Mouse (Mus musculus) forebrain, embryonic 10.5 days (tissue): Measurements from ENCODE around the gene Kcnq1. TPM values are rescaled to one million over a fixed set of nuclear protein-coding genes. Genes with fewer than 3 reads are reported as not detected.
A peak's percentile ranks its signal among the peaks of the same experiment; 100 is the strongest.

Experiments
- DNase-seq: peaks from one replicate; pipeline ENCODE4 v3.0.0-alpha.2; 2017; ENCODE audit warnings: low spot score; ENCODE audit errors: extremely low spot score
- H3K27ac ChIP-seq: fragments of 300-500 bp; sonication (generic); 2 replicates; pipeline ENCODE4 v1.5.1; 2016; ENCODE audit warnings: mild to moderate bottlenecking
- H3K27me3 ChIP-seq: fragments of 300-500 bp; sonication (generic); 2 replicates; pipeline ENCODE4 v1.6.1; 2016; ENCODE audit warnings: mild to moderate bottlenecking; ENCODE audit not compliant: poor library complexity, severe bottlenecking
- H3K36me3 ChIP-seq: fragments of 300-500 bp; sonication (generic); replicated peaks from 2 replicates; pipeline ENCODE4 v1.6.1; 2016; ENCODE audit warnings: mild to moderate bottlenecking, moderate library complexity
- H3K4me1 ChIP-seq: fragments of 300-500 bp; sonication (generic); 2 replicates; pipeline ENCODE4 v1.6.1; 2016
- H3K4me3 ChIP-seq: fragments of 300-500 bp; sonication (generic); 2 replicates; pipeline ENCODE4 v1.5.1; 2016; ENCODE audit warnings: mild to moderate bottlenecking, moderate library complexity
- H3K9me3 ChIP-seq: fragments of 300-500 bp; sonication (generic); 2 replicates; pipeline ENCODE4 v1.6.1; 2016; ENCODE audit warnings: mild to moderate bottlenecking, moderate library complexity
- WGBS: fragments of 180-500 bp; shearing (Covaris S2); methylation state at CpG from one replicate; pipeline ENCODE4 v1.1.7; 2016; 5-methylcytosine and 5-hydroxymethylcytosine counted together
- polyA plus RNA-seq: library from polyadenylated mRNA; unstranded; fragments of >200 nt; fragmentation: Nextera tagmentation; extraction: Ambion mirVana; gene quantifications from 2 replicates; pipeline ENCODE4 v1.2.1, GENCODE M21; 2016

The Kcnq1 gene
- polyA plus RNA-seq, 1 experiment from 2014 or later = 1.3 TPM

- no peaks in the 10 kb centered on the region for H3K36me3 ChIP-seq
- DNase-seq = no peak
- H3K4me3 ChIP-seq = no peak overlapping the region
- H3K9me3 ChIP-seq = no peaks in the 10 kb centered on the region
- H3K4me1 ChIP-seq = peaks cover 28% of the 10 kb centered on the region
- peak overlapping the region; percentile 69 for H3K27ac ChIP-seq
- WGBS = 55% methylated on average over 6 of the region's 6 CpGs
- H3K27me3 ChIP-seq = peaks cover 7% of the 10 kb centered on the region; the same call in 1 of the 2 replicates
These were observed 68.5 kb downstream of the Kcnq1 start for GRCm38 (mm10) chr7:143174633-143175032.

DNA sequence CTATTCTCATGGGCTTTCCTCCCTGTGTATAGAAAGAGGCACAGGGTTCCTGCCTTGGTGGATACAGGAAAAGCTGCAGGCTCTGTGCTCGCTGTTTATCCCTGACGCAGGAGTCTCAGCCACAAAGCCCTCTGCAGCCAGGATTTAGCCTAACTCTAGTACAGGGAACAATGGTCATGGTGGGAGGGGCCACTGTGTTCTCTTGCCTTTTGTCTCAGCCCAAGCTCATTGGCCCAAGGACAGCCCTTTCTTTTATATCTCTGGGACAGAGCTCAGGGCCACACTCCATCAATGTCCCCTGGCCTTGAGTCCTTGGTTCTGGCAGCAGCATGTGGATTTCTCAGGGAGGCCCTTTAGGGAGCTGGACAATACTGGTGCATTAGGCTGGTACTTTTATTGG, 72.7 kb downstream of the Kcnq1 start:
- Histone ChIP-seq H3K36me3 (no peaks in the 10 kb centered on the region), H3K27me3 (peaks cover 7% of the 10 kb centered on the region; the same call in 1 of the 2 replicates), H3K4me1 (peaks cover 25% of the 10 kb centered on the region), H3K4me3 (no peak overlapping the region), H3K9me3 (no peaks in the 10 kb centered on the region), H3K27ac (peak overlapping the region; percentile 36)
- 33% methylated on average over 2 of the region's 2 CpGs for WGBS
- no peak for DNase-seq

DNA sequence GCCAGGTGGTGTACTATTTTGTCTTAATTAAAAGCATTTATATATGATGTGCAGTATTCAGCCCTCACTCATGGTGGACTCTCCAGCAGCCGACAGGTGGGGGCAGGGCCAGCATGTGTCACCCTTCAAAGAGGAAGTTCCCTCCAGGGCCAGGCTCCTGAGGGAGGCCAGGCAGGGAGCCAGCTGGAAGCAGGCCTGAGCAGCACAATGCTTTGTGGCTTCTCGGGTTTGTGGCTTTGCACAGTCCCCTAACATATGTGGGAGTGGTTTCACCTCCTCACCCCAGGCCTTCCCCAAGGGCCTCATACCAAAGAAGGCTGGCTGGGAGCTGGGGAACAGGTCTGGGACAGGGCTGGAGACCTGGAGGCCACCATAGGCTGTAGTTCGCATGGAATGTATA, 74.6 kb downstream of the Kcnq1 start:
- Histone ChIP-seq H3K27ac (no peak overlapping the region), H3K4me1 (peaks cover 16% of the 10 kb centered on the region), H3K27me3 (no peaks in the 10 kb centered on the region), H3K36me3 (no peaks in the 10 kb centered on the region), H3K4me3 (no peak overlapping the region), H3K9me3 (no peaks in the 10 kb centered on the region)
- no peak for DNase-seq
- WGBS = 69% methylated on average over 3 of the region's 3 CpGs

DNA sequence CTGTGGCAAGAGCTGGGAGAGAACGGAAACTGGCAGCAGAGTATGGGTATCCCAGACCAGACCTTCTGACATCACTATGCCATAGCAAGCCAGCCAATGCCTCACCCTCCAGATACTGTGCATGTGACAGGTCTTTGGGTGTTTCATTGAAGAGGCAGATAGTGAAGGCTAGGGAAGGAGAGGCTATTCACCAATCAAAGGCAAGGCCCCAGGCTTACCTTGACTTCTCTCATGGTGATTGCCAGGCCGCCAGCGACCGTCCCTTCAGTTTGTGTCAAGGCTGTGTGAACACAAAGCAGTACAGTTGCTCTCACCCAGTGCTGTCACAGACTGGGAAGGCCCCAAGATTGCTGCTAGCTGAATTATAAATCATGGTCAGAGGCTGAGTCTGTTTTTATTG, 75.1 kb downstream of the Kcnq1 start:
- Histone ChIP-seq H3K27me3 (0 out of 2 replicates have a peak, but pooled peaks cover 2% of the 10 kb centered on the region), H3K27ac (no peak overlapping the region), H3K4me1 (peaks cover 16% of the 10 kb centered on the region), H3K9me3 (no peaks in the 10 kb centered on the region), H3K4me3 (no peak overlapping the region), H3K36me3 (no peaks in the 10 kb centered on the region)
- WGBS = 93% methylated on average over 4 of the region's 4 CpGs
- DNase-seq = no peak

DNA sequence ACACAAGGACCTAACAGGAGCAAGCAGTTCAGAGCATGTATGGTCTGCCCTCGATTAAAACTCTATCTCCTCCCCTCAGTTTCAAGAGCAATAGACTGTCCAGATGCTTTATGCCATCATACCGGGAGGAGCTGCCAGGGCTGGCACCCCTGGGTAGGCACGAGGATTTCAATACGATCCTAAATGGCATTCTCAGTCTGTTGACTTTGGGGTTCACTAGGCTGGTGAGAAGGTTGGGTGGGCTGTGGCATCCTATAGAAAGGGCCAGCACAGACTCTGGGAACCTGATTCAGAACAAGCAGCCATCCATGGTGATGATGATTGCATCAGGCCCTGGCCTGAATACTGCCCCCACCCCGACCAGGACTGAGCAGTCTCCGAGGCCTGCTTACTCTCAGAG, 79.3 kb downstream of the Kcnq1 start:
- Histone ChIP-seq H3K27me3 (peaks cover 15% of the 10 kb centered on the region; the same call in 1 of the 2 replicates), H3K9me3 (no peaks in the 10 kb centered on the region), H3K4me1 (peaks cover 3% of the 10 kb centered on the region; the same call in 1 of the 2 replicates), H3K36me3 (no peaks in the 10 kb centered on the region), H3K27ac (no peak overlapping the region), H3K4me3 (no peak overlapping the region)
- WGBS = 86% methylated on average over 6 of the region's 6 CpGs
- DNase-seq = no peak

- H3K27me3 ChIP-seq = peaks cover 15% of the 10 kb centered on the region; the same call in 1 of the 2 replicates
- H3K36me3 ChIP-seq = no peaks in the 10 kb centered on the region
- no peak for DNase-seq
- no peaks in the 10 kb centered on the region for H3K4me1 ChIP-seq
- H3K27ac ChIP-seq = peak overlapping the region; percentile 26; the same call in 1 of the 2 replicates
- no peaks in the 10 kb centered on the region for H3K9me3 ChIP-seq
- H3K4me3 ChIP-seq = no peak overlapping the region
- 89% methylated on average over 10 of the region's 10 CpGs for WGBS
These were observed 80.2 kb downstream of the Kcnq1 start for GRCm38 (mm10) chr7:143186378-143186777.

DNA sequence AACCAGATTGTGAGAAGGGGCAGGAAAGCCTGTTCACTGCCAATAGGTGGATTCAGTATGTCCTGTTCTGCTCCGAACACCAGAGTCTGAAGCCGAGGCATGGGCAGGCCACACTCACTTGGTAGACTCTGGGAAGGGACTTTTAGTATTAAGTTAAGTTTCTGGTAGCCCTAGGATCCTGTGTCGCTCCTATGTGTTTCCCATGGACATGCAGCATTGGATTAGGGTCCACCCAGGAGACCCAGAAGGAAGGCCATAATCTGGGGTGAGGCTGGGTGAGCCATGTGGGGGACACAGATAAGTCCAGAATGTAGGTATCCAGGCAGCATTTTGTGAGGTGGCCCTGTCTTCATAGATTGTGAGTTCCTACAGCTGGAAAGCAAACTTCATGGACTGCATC, 81.0 kb downstream of the Kcnq1 start:
- WGBS = 86% methylated on average over 3 of the region's 3 CpGs
- no peak overlapping the region for H3K27ac ChIP-seq
- H3K27me3 ChIP-seq = peaks cover 15% of the 10 kb centered on the region; the same call in 1 of the 2 replicates
- H3K4me1 ChIP-seq = no peaks in the 10 kb centered on the region
- H3K9me3 ChIP-seq = no peaks in the 10 kb centered on the region
- no peak overlapping the region for H3K4me3 ChIP-seq
- no peaks in the 10 kb centered on the region for H3K36me3 ChIP-seq
- no peak for DNase-seq

DNA sequence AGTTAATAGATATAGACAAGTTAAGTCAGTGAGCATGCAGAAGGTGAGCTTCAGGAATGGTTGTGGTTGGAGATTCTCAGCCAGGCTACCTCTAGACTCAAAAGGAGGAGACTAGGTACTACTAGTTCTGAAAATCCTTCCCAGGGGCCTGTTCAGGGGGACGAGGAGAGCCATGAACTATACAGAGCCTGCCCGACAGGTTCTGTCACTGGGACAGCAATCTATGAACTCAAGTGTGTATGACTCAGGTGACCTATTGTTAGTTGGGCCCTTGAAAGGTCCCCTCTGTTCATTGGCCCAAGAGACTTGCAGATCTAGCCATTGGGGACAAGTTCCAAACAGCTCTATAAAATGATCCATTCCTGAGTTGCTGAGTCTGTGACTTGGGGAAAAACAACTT, 82.4 kb downstream of the Kcnq1 start:
- no peak for DNase-seq
- WGBS = 83% methylated on average over 2 of the region's 2 CpGs

DNA sequence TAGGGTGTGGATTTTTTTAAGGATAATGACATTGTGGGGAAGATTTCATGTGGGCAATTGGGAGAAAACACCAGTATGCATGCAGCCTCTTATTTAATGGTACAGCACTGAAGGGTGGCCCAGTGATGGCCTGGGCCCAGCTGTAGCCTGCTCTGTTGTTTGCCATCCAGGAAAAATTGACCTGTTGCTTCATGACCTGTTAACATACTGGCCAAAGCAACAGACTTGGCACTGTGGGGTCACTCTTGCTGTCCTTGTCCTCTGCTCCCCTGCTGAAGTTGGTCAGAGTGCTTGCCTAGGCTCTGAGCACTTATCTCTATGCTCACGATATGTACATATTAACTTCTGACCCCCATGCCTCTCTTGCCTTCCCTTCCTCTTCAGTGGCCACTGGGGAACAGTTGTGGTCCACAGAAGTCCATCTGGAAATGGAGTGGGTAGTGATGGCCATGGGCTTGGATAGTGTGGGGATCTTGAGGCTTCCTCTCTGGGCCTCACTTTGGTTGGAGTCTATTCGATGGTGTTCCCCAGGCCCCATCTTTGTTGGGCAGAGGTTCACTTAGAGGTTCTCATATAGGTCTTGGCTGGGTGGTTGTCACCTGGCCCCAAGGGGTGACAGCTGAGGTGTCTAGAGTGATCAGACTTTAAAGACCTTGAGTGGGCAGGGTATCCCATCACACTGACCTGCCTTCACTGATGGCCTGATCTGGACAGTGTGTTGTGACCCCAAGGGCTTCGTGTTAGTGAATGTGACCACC, 84.0 kb downstream of the Kcnq1 start:
- WGBS = 97% methylated on average over 3 of the region's 3 CpGs
- H3K36me3 ChIP-seq = no peaks in the 10 kb centered on the region
- H3K4me3 ChIP-seq = no peak overlapping the region
- H3K9me3 ChIP-seq = no peaks in the 10 kb centered on the region
- H3K4me1 ChIP-seq = no peaks in the 10 kb centered on the region
- no peak overlapping the region for H3K27ac ChIP-seq
- peak; percentile 12 for DNase-seq
- peaks cover 20% of the 10 kb centered on the region for H3K27me3 ChIP-seq

More for the DNA sequence above, 82.4 kb downstream of the Kcnq1 start:
- no peak overlapping the region for H3K27ac ChIP-seq
- H3K4me3 ChIP-seq = no peak overlapping the region
- H3K4me1 ChIP-seq = no peaks in the 10 kb centered on the region
- no peaks in the 10 kb centered on the region for H3K9me3 ChIP-seq
- no peaks in the 10 kb centered on the region for H3K36me3 ChIP-seq
- H3K27me3 ChIP-seq = peaks cover 20% of the 10 kb centered on the region

- peak; percentile 4 for DNase-seq
- no peak overlapping the region for H3K27ac ChIP-seq
- no peaks in the 10 kb centered on the region for H3K9me3 ChIP-seq
- H3K27me3 ChIP-seq = peaks cover 20% of the 10 kb centered on the region
- H3K4me1 ChIP-seq = no peaks in the 10 kb centered on the region
- WGBS = 81% methylated on average over 5 of the region's 5 CpGs
- no peaks in the 10 kb centered on the region for H3K36me3 ChIP-seq
- no peak overlapping the region for H3K4me3 ChIP-seq
These were observed 84.7 kb downstream of the Kcnq1 start for GRCm38 (mm10) chr7:143190911-143191310.

- Histone ChIP-seq H3K4me3 (no peak overlapping the region), H3K4me1 (no peaks in the 10 kb centered on the region), H3K9me3 (no peaks in the 10 kb centered on the region), H3K27ac (no peak overlapping the region), H3K27me3 (peaks cover 19% of the 10 kb centered on the region), H3K36me3 (no peaks in the 10 kb centered on the region)
- DNase-seq = no peak
- WGBS = 94% methylated on average over 7 of the region's 7 CpGs
These were observed 86.2 kb downstream of the Kcnq1 start for GRCm38 (mm10) chr7:143192392-143192791.

DNA sequence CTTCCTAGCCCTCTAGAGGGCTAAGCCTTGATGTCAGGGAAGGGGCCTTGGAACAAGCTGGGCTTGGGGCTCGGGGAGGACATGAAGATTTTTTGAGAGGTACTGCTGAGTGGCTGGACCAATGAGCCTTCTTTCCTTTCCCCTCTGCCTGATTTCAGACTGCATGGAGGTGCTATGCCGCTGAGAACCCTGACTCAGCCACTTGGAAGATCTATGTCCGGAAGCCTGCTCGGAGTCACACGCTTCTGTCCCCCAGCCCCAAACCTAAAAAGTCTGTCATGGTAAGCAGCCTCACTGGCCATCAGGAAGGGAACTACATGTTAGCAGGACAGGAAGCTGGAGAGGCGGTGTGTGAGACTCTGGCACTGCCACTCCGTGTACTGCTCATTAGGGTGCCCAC, 87.9 kb downstream of the Kcnq1 start:
- Histone ChIP-seq H3K27ac (no peak overlapping the region), H3K9me3 (no peaks in the 10 kb centered on the region), H3K27me3 (peaks cover 29% of the 10 kb centered on the region), H3K4me1 (peaks cover 11% of the 10 kb centered on the region), H3K36me3 (no peaks in the 10 kb centered on the region), H3K4me3 (no peak overlapping the region)
- DNase-seq = no peak
- 93% methylated on average over 7 of the region's 7 CpGs for WGBS

- Histone ChIP-seq H3K4me1 (peaks cover 11% of the 10 kb centered on the region), H3K36me3 (no peaks in the 10 kb centered on the region), H3K27ac (peak overlapping the region; percentile 17; the same call in 1 of the 2 replicates), H3K27me3 (peaks cover 29% of the 10 kb centered on the region; the same call in 1 of the 2 replicates), H3K4me3 (peak overlapping the region; percentile 25; the same call in 1 of the 2 replicates), H3K9me3 (no peaks in the 10 kb centered on the region)
- DNase-seq = no peak
- 48% methylated on average over 15 of the region's 15 CpGs for WGBS
These were observed 91.8 kb downstream of the Kcnq1 start for GRCm38 (mm10) chr7:143197951-143198440.
